Mouse (Mus musculus) kidney, adult 2 months (tissue): Measurements from ENCODE around the gene Ccnl2.

Source experiments
- CTCF ChIP-seq: fragments of 200-500 bp; conservative IDR thresholded peaks from 2 replicates; pipeline ENCODE4 v1.5.1; 2011; ENCODE audit warnings: low read depth, mild to moderate bottlenecking, control low read depth, low read length, moderate library complexity, mixed read lengths; ENCODE audit not compliant: insufficient read depth, insufficient read length
- POLR2A ChIP-seq: fragments of 200-500 bp; IDR thresholded peaks from one replicate; pipeline ENCODE4 v1.6.1; 2011; ENCODE audit warnings: low read depth, low read length, control low read depth

GRCm38 (mm10) chr4:155853421-155853820, 41.1 kb downstream of the Ccnl2 start:
- TF ChIP-seq POLR2A: no peak
- no peak for TF ChIP-seq CTCF
